Mouse (Mus musculus) forebrain, embryonic 10.5 days (tissue): ENCODE results near the gene Rpl10-ps3. TPM values are rescaled to one million over a fixed set of nuclear protein-coding genes. Genes with fewer than 3 reads are reported as not detected.

Experiments used
- DNase-seq: peaks from one replicate; pipeline ENCODE4 v3.0.0-alpha.2; 2017; ENCODE audit warnings: low spot score; ENCODE audit errors: extremely low spot score
- H3K27ac ChIP-seq: fragments of 300-500 bp; sonication (generic); 2 replicates; pipeline ENCODE4 v1.5.1; 2016; ENCODE audit warnings: mild to moderate bottlenecking
- H3K27me3 ChIP-seq: fragments of 300-500 bp; sonication (generic); 2 replicates; pipeline ENCODE4 v1.6.1; 2016; ENCODE audit warnings: mild to moderate bottlenecking; ENCODE audit not compliant: poor library complexity, severe bottlenecking
- H3K36me3 ChIP-seq: fragments of 300-500 bp; sonication (generic); replicated peaks from 2 replicates; pipeline ENCODE4 v1.6.1; 2016; ENCODE audit warnings: mild to moderate bottlenecking, moderate library complexity
- H3K4me1 ChIP-seq: fragments of 300-500 bp; sonication (generic); 2 replicates; pipeline ENCODE4 v1.6.1; 2016
- H3K4me3 ChIP-seq: fragments of 300-500 bp; sonication (generic); 2 replicates; pipeline ENCODE4 v1.5.1; 2016; ENCODE audit warnings: mild to moderate bottlenecking, moderate library complexity
- H3K9me3 ChIP-seq: fragments of 300-500 bp; sonication (generic); 2 replicates; pipeline ENCODE4 v1.6.1; 2016; ENCODE audit warnings: mild to moderate bottlenecking, moderate library complexity
- WGBS: fragments of 180-500 bp; shearing (Covaris S2); methylation state at CpG from one replicate; pipeline ENCODE4 v1.1.7; 2016; 5-methylcytosine and 5-hydroxymethylcytosine counted together
- polyA plus RNA-seq: library from polyadenylated mRNA; unstranded; fragments of >200 nt; fragmentation: Nextera tagmentation; extraction: Ambion mirVana; gene quantifications from 2 replicates; pipeline ENCODE4 v1.2.1, GENCODE M21; 2016

Gene Rpl10-ps3
- 168 and 208 TPM in 2 replicates for polyA plus RNA-seq

DNA sequence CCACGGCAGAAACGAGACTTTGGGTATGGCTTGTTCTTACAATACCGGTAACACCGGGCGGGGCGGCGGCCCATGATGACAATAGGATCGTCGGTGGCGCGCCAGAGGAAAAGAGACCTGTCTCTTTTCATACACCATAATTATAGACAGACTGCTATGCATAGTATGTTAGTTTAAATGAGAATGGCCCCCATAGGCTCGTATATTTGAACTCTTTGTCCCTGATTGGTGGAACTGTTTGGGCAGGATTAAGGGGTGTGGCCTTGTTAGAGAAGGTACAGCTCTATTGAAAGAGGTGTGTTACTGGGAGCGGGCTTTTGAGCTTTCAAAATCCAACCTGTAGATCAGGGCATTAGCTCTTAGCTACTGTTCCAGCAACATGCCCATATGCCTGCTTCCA is at the start of gene Rpl10-ps3:
Rpl10-ps3 (minus strand) TSS at position 101 of the 400 bp plus-strand sequence.
- no peak for DNase-seq
- no peak within 1 kb of the TSS for H3K4me3 ChIP-seq
- 96% methylated on average over 11 of the region's 13 CpGs for WGBS
- H3K9me3 ChIP-seq: no peaks in the 10 kb centered on the region
- no peak within 1 kb of the TSS for H3K27ac ChIP-seq
- no peaks in the 10 kb centered on the region for H3K36me3 ChIP-seq
- no peaks in the 10 kb centered on the region for H3K4me1 ChIP-seq
- H3K27me3 ChIP-seq: no peaks in the 10 kb centered on the region

DNA sequence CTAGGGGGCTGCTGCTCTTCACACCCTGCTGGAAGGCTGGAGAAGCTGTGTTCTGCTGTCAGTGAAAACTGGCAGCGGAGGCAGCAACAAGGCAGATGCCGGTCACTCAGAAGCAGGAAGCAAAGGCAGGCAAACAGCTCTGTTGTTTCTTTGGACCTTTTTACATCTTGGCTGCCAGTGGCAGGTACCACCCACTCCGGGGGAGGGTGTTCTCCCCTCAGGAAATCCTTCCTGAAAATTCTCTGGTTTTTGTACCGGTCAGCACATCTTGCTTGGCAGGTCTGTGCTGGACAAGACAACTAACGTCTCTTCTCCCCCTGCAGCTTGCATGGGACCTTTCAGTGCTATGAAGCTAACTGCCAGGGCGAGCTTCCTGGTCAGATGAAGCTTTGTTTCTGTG is 30.8 kb upstream of the Rpl10-ps3 start:
- WGBS: 76% methylated on average over 6 of the region's 6 CpGs
- DNase-seq: no peak
- Histone ChIP-seq H3K27me3 (no peaks in the 10 kb centered on the region), H3K36me3 (no peaks in the 10 kb centered on the region), H3K27ac (no peak overlapping the region), H3K4me1 (no peaks in the 10 kb centered on the region), H3K4me3 (no peak overlapping the region), H3K9me3 (no peaks in the 10 kb centered on the region)

DNA sequence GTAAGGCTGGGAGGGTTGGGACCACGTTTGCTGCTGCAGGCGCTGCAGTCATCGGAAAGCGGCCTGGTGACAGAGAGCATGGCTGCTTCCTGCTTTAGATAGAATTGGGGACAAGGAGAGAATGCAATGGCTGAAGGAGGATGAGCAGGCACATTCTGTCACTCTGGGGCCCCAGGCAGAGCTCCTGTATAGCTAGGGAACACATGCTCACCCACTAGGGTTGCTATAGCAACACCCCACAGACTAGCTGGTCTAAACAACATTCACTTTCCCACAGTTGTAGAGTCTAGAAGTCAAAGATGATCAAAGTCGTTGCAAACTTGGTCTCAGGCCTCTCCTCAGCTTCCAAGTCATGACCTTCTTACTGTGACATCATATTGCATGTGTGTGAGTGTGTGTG is 29.9 kb upstream of the Rpl10-ps3 start:
- H3K27ac ChIP-seq: no peak overlapping the region
- DNase-seq: no peak
- H3K4me1 ChIP-seq: no peaks in the 10 kb centered on the region
- H3K27me3 ChIP-seq: no peaks in the 10 kb centered on the region
- no peaks in the 10 kb centered on the region for H3K36me3 ChIP-seq
- no peaks in the 10 kb centered on the region for H3K9me3 ChIP-seq
- 92% methylated on average over 5 of the region's 5 CpGs for WGBS
- no peak overlapping the region for H3K4me3 ChIP-seq

DNA sequence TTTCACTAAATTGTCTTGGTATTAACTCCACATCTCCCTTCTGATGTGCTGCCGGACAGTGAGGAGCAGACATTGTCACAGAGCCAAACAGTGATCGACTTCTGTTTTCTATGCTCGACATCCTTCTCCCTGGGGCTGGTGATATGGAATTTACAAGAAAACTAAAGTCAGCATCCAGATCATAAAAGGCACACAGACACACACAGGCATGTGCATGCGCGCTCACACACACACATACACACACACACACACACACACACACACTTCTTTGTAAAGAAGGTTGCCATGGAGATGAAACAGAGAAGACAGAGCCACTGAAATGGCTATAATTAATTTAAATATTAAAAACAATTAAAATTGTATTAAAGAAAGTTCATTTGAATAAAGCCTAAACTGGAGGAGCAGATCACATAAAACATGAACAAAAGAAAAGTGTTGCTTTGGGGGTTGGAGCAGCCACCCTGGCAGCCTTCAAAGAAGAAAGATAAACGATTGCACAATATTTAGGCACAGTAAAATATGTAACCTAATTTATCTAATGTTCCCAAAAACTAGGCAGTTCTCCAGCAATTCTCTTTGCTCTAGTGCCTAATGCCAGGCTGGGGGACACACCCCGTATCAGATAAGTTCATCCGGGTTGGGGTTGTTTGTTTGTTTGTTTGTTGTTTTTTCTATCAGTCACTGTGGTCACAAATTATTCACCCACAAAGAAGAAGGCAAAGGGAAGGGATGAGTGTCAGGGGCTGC is 24.0 kb upstream of the Rpl10-ps3 start:
- H3K27me3 ChIP-seq: no peaks in the 10 kb centered on the region
- WGBS: 90% methylated on average over 8 of the region's 8 CpGs
- no peak for DNase-seq
- no peaks in the 10 kb centered on the region for H3K36me3 ChIP-seq
- peaks cover 4% of the 10 kb centered on the region; the same call in 1 of the 2 replicates for H3K4me1 ChIP-seq
- no peak overlapping the region for H3K4me3 ChIP-seq
- no peak overlapping the region for H3K27ac ChIP-seq
- no peaks in the 10 kb centered on the region for H3K9me3 ChIP-seq

DNA sequence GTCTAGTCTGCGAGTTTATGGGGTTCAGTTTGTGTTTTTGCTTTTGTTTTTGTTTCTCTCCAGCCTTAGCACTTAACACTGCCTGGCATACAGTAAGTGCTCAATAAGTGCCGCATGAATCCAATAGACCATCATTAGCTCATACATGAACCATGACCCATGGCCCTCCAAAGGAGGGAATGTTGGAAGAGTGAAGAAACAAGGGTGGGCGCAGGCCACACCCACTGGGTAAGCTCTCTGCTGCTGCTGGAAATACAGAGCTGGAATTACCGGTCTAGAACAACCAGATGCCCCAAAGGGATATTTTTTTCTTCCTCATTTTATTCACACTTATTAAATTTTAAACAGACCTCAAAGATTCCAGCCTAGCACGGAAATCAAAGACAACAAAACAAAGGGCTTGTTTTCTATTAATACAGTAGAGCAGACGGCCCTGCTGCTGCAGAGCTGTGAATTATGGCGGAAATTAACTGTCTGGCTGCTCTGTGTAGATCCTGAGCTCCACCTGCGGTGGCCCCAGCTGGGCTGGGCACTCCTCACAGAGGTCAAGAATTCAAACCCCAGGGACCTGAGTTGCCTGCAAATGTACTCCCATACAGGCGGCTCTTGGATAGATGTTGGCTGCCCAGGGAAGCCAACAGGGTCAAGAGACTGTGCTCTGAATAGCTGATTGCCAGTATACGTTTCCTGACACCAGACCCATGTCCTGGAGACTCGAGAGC is 20.5 kb upstream of the Rpl10-ps3 start:
- no peaks in the 10 kb centered on the region for H3K9me3 ChIP-seq
- WGBS: 82% methylated on average over 11 of the region's 11 CpGs
- no peak overlapping the region for H3K4me3 ChIP-seq
- peaks cover 4% of the 10 kb centered on the region; the same call in 1 of the 2 replicates for H3K4me1 ChIP-seq
- no peak for DNase-seq
- no peak overlapping the region for H3K27ac ChIP-seq
- no peaks in the 10 kb centered on the region for H3K36me3 ChIP-seq
- no peaks in the 10 kb centered on the region for H3K27me3 ChIP-seq

DNA sequence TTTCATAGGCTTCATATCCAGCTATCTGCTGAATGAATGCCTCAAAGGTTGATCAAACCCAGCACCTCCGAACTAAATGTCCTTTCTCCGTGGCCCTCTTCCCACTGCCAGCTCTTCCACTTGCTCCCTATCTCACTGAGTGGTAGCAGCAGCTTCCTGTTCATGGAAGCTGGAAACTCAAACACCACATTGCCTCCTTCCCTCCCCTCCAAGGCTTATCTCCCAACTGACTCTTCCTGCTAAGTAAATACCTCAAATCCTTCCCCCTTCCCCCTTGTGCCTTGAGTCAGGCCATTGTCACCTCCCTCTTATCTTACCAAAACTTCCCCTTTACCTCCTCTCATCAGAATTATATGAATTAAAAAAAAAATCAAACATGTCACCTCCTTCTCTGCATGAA is 19.2 kb upstream of the Rpl10-ps3 start:
- H3K27me3 ChIP-seq: no peaks in the 10 kb centered on the region
- no peaks in the 10 kb centered on the region for H3K9me3 ChIP-seq
- H3K4me3 ChIP-seq: no peak overlapping the region
- no peak for DNase-seq
- H3K36me3 ChIP-seq: no peaks in the 10 kb centered on the region
- H3K27ac ChIP-seq: no peak overlapping the region
- WGBS: 92% methylated on average over 2 of the region's 2 CpGs
- H3K4me1 ChIP-seq: peaks cover 4% of the 10 kb centered on the region; the same call in 1 of the 2 replicates

DNA sequence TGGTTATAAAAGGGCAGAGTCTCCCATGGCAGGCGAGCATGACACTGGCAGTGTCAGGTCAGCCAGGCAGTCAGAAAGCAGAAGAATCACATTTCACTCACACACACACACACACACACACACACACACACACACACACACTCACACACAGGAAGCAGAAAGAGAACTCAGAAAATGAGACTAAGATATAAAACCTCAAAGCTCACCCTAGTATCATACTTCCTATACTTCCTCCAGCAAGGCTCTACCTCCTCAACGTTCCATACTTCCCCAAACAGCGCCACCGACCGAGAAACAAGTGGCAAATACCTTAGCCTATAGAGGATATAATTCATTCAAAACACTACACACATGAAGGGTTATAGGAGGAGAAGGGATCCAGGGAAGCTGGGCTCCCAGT is 18.5 kb upstream of the Rpl10-ps3 start:
- Histone ChIP-seq H3K9me3 (no peaks in the 10 kb centered on the region), H3K27me3 (no peaks in the 10 kb centered on the region), H3K36me3 (no peaks in the 10 kb centered on the region), H3K4me1 (peaks cover under 1% of the 10 kb centered on the region; the same call in 1 of the 2 replicates), H3K4me3 (no peak overlapping the region), H3K27ac (no peak overlapping the region)
- DNase-seq: no peak
- WGBS: 84% methylated on average over 5 of the region's 5 CpGs

DNA sequence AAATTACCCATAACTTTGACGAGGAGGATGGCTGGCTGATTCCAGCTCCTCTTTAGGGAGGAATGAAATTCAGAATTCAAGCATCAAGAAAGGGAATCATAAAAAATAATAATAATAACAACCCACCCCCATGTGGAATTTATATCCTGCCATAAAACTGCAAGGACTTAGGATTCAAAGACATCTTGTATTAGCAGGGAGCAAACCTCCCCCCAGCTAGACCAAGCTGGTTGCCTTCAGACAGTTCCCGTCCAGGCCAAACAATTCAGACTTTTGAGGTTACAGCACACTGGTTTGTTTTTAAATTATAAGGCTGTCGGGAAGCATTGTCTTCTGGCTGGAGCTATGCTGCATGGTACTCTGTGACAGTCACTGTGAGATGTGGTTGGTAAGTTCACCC is 17.8 kb upstream of the Rpl10-ps3 start:
- Histone ChIP-seq H3K9me3 (no peaks in the 10 kb centered on the region), H3K36me3 (no peaks in the 10 kb centered on the region), H3K27me3 (no peaks in the 10 kb centered on the region), H3K4me3 (no peak overlapping the region), H3K27ac (no peak overlapping the region), H3K4me1 (no peaks in the 10 kb centered on the region)
- DNase-seq: no peak
- WGBS: 65% methylated on average over 3 of the region's 3 CpGs

DNA sequence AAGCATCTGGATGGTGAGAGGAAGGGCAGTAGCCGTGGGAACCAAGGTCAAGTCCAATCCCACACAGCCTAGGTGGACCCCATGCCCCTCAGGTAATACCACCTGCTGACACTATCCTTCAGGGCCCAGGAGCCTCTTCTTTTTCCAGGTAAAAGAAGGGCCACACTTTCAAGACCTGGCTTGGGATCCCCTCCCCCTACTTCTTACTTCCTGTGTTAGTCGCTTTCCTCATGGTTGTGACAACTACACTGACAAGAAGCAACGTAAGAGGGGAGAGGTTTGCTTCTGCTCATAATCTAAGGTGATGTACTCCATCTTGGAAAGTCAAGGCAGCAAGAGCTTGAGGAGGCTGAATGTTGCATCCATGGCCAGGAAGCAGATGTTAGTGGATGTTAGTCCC is 15.6 kb upstream of the Rpl10-ps3 start:
- H3K36me3 ChIP-seq: no peaks in the 10 kb centered on the region
- H3K9me3 ChIP-seq: no peaks in the 10 kb centered on the region
- 82% methylated on average over 3 of the region's 3 CpGs for WGBS
- no peak for DNase-seq
- H3K4me1 ChIP-seq: no peaks in the 10 kb centered on the region
- no peak overlapping the region for H3K27ac ChIP-seq
- H3K4me3 ChIP-seq: no peak overlapping the region
- no peaks in the 10 kb centered on the region for H3K27me3 ChIP-seq

DNA sequence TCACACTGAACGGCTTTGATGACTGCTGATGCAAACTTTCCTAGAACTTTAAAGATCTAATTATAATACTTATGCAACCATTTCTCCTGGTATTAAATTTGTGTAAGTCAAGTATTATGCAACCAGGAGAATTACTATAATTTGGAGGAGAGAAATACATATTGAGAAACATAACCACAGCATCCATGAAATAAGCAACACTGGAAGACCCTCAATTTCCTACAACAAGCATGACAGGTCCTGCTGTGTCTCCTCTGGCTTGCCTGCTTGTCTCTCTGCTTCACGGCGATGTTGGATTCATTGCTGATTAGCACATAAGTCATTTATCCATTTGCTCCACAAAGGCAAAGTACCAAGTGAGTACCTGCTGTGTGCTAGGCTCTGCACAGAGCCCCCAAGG is 12.6 kb upstream of the Rpl10-ps3 start:
- no peak for DNase-seq
- Histone ChIP-seq H3K27ac (no peak overlapping the region), H3K4me3 (no peak overlapping the region), H3K27me3 (no peaks in the 10 kb centered on the region), H3K9me3 (no peaks in the 10 kb centered on the region), H3K4me1 (no peaks in the 10 kb centered on the region), H3K36me3 (no peaks in the 10 kb centered on the region)
- WGBS: 79% methylated on average over 3 of the region's 3 CpGs

DNA sequence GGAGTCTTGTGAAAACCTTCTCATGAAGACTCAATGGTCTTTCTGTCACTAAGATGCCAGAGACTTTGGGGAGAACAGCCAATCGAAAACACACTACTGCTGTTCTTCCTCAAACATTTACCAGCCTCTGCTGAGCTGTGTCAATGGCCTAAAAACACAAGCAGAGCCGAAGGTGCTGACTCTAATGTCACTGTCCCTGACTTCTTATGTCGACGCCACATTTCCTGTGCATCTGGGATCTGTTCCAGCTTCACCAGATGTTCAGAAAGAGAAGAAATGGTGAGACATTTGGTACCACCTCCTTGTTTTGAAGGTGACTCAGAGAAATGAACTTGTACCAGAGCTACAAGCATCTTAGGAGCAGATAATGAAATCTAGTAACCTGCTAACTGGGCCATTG is 7.0 kb upstream of the Rpl10-ps3 start:
- no peak for DNase-seq
- Histone ChIP-seq H3K27ac (no peak overlapping the region), H3K4me3 (no peak overlapping the region), H3K9me3 (no peaks in the 10 kb centered on the region), H3K4me1 (no peaks in the 10 kb centered on the region), H3K36me3 (no peaks in the 10 kb centered on the region), H3K27me3 (no peaks in the 10 kb centered on the region)
- WGBS: 81% methylated on average over 4 of the region's 4 CpGs

DNA sequence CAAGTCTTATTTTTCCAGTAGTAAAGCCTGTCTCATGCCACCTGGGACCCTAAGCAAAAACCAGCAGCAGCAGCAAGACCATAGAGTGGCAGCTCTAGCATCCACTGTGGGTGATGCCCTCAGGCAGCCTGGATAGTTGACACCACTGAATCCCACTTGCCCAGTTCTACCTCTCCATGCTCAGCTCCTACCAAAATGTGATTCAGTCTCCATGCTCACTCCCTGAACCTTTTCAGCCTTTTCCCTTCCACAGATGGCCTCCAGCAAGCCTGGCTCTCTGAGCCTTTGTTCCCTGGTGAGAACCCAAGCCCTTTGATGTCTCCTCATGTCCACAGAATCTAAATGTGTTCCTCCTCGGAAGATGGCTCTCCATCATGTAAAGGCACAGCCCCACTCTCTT is 5.8 kb upstream of the Rpl10-ps3 start:
- WGBS: 85% methylated on average over 1 of the region's 1 CpGs
- no peak for DNase-seq

DNA sequence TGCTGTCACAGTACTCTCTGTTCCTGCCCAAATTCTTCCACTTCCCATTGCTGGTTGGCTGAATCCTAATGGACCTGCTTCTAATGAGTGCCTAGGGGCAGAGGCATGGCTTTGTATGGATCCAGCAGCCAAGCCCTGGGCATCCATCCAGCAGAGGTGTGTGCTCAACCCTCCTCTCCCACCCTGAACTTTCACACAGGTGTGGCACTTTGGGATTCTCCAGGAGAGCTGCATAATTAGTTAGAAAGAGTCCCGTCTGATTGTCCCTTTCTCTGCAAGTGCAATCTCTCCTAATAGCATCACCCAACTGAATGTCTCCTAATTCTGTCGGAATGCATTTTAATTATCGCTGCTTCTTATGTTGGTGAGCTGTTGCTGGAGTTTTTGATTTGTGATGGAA is 4.4 kb upstream of the Rpl10-ps3 start:
- WGBS: 85% methylated on average over 3 of the region's 3 CpGs
- H3K36me3 ChIP-seq: no peaks in the 10 kb centered on the region
- DNase-seq: no peak
- no peak overlapping the region for H3K27ac ChIP-seq
- no peaks in the 10 kb centered on the region for H3K9me3 ChIP-seq
- H3K4me3 ChIP-seq: no peak overlapping the region
- H3K4me1 ChIP-seq: no peaks in the 10 kb centered on the region
- no peaks in the 10 kb centered on the region for H3K27me3 ChIP-seq

More for the DNA sequence above, 5.8 kb upstream of the Rpl10-ps3 start:
- no peaks in the 10 kb centered on the region for H3K27me3 ChIP-seq
- H3K4me3 ChIP-seq: no peak overlapping the region
- no peak overlapping the region for H3K27ac ChIP-seq
- H3K4me1 ChIP-seq: no peaks in the 10 kb centered on the region
- no peaks in the 10 kb centered on the region for H3K36me3 ChIP-seq
- H3K9me3 ChIP-seq: no peaks in the 10 kb centered on the region
